Mouse (Mus musculus): ENCODE data around the gene Fut2. TPM values are rescaled to one million over a fixed set of nuclear protein-coding genes. Genes with fewer than 3 reads are reported as not detected.
A peak's percentile ranks its signal among the peaks of the same experiment; 100 is the strongest.
"Not testable (repeated sequence)": the region's sequence is repeated elsewhere in the genome, so short reads cannot be mapped to it uniquely, and the experiment has no call there.

Fut2 gene
- total RNA-seq, 2 experiments from 2014 or later, result 0.28 to 2.0 TPM

GRCm38 (mm10) chr7:45679966-45680621 is 13.9 kb upstream of the Fut2 start:
- peak; percentile 53 to 57 for DNase-seq
- intact Hi-C loops (cut with DNase I), result loop anchor here (5.0 kb wide), 1 partner anchor 123 kb away; no protein-coding TSS in a partner anchor

DNA sequence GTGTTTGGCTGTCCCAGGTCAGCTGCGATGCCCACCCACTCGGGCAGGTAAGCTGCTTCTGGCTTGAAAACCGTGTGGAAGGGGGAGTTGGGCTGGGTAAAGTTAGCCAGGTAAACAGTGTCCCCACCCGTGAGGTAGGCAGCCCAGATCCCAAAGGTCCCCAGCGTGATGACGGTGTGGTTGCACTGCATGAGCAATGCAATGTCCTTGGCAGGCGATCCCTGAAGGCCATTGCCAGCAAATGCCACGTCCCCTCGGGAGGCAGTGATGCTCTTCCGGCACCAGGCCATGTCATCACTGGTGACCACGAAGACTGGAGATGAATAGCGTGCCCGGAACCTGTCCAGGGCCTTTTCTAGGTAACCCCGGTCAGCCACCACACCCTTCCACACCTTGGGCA is 12.3 kb upstream of the Fut2 start:
- no peak for DNase-seq
- intact Hi-C loops (cut with DNase I), result no loop called here

DNA sequence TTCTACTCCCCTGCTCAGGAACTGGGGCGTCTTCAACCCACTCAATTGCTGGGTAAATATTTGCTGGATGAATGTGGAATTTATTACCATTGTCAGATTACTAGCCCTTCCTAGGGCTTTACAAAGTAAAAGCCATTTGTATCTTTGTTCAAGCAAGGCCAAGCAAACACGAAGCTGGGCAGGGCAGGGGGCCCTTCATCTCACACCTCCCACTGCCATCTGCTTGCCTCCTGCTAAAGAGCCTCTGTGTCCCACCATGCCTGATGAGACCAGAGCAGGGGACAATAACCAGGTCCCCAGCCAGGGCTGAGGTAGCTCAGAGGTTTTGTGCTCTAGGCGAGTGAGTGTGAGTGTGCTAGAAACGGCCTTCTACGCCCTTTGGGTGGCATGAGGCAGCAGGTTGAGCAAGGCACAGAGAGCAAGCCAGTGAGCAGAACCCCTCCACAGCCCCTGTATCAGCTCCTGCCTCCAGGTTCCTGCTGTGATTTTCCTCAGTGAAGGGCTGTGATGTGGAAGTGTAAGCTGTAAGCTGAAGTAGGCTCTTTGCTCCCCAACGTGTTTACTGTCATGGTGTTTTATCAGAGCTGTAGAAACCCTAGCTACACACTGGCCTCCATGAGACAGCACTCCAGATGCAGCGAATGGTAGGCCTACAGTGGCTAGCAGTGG is 11.6 kb upstream of the Fut2 start:
- intact Hi-C loops (cut with DNase I), result no loop called here
- no peak for DNase-seq

GRCm38 (mm10) chr7:45668921-45669320 is 2.7 kb upstream of the Fut2 start:
- intact Hi-C loops (cut with DNase I), result no loop called here
- no peak for DNase-seq

DNA sequence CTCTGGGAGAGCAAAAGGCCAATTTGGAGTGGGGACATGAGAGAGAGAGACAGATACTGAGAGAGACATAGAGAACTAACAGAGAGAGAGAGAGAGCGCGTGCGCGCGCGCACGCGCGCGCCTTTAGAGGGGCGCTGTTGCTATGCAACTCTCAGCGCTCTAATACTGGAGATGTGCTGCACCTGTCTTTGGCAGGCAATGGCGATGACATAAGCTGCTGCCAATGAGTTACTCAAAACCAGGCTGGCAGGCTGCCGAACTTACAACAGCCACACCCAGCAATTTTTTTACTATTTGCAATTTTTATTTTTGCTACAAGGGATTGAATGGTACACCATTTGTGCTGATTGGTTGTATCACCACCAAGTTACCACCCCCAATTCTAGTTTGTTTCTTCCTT is 1.6 kb upstream of the Fut2 start:
- DNase-seq, result no peak
- intact Hi-C loops (cut with DNase I), result no loop called here

GRCm38 (mm10) chr7:45665303-45666138 is 673 bp downstream of the Fut2 start:
- intact Hi-C loops (cut with DNase I), result no loop called here
- no peak for DNase-seq

- DNase-seq; intact Hi-C loops (cut with DNase I): not testable (repeated sequence)
Observed at GRCm38 (mm10) chr7:45661702-45662101, 4.5 kb downstream of the Fut2 start.

DNA sequence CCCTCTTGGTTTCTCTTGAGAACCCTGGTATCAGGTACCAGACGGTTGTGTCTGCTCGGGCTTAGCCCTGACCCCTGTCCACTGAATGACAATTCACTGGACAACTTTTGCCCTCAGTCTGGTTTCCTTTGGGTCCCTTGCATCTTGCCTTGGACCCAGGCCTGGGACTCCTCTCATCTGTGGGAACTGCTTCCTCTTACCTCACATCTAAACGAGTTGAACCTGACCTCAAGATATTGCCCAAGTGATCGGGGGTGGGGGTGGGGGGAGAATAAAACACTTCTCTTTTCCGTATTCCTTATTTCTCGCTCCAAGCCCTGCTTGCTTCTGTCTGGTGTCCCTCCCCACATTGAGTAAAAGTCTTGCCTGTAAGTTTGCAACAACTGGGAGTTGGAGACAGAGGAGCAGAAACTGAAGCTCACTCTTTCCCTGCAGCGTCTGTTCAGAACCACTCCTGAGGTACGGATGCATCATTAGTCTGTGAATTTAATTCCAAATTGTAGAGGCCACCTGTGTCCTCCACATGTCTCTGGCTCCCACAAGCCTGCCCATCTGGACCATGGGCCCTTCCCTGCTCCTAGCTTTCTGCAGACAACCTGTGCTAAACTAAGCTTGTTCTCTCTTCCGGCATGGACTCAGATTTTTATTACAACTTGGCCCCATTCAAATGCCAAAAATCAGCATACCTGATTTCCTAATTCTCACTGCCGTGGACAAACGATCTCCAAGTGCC is 5.3 kb downstream of the Fut2 start:
- intact Hi-C loops (cut with DNase I), result no loop called here
- DNase-seq, result no peak

GRCm38 (mm10) chr7:45654424-45655047 is 11.7 kb downstream of the Fut2 start:
- no peak for DNase-seq
- intact Hi-C loops (cut with DNase I), result loop anchor here (2.0 kb wide), 1 partner anchor 20 kb away; no protein-coding TSS in a partner anchor

DNA sequence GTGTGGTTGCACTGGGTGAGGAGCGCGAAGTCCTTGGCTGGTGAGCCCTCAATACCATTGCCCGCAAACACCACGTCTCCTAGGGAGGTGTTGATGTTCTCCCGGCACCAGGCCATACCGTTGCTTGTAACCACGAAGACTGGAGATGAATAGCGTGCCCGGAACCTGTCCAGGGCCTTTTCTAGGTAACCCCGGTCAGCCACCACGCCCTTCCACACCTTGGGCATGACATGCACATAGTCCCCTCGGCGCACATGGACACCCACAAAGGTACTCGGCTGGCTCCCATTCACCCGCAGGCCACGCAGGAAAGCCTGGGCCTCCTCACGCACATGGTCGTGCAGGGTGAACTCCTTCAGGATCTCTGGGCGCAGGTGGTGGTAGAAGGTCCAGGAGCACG is 15.7 kb downstream of the Fut2 start:
- intact Hi-C loops (cut with DNase I); DNase-seq: not testable (repeated sequence)

GRCm38 (mm10) chr7:45649351-45649750 is 16.8 kb downstream of the Fut2 start:
- peak in 1 of 2 experiments; percentile 43 for DNase-seq
- intact Hi-C loops (cut with DNase I), result no loop called here

GRCm38 (mm10) chr7:45646671-45647070 is 19.5 kb downstream of the Fut2 start:
- intact Hi-C loops (cut with DNase I), result no loop called here
- no peak for DNase-seq

DNA sequence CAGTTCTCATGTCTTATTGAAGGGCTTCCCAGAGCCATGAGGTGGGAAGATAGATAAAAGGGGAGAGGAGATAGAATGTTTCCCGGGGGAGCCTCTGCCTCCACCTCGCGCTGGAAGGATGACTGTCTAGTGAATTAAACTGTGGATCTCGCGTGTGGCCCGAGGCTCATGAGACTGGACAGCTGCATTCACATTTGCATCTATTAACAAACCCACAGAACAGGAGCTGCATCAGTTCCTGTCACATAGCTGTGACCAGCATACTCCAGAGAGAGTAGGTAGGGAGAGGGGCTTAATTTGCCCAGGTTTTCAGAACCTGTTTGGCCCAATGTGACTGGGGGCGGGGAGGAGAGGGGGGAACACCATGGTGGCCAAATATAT is 20.6 kb downstream of the Fut2 start:
- DNase-seq, result no peak
- intact Hi-C loops (cut with DNase I), result no loop called here

- intact Hi-C loops (cut with DNase I), result no loop called here
- no peak for DNase-seq
Observed at GRCm38 (mm10) chr7:45644872-45645590, 21.2 kb downstream of the Fut2 start.

GRCm38 (mm10) chr7:45644183-45644582 is 22.0 kb downstream of the Fut2 start:
- intact Hi-C loops (cut with DNase I), result no loop called here
- DNase-seq, result peak in 1 of 2 experiments; percentile 31

DNA sequence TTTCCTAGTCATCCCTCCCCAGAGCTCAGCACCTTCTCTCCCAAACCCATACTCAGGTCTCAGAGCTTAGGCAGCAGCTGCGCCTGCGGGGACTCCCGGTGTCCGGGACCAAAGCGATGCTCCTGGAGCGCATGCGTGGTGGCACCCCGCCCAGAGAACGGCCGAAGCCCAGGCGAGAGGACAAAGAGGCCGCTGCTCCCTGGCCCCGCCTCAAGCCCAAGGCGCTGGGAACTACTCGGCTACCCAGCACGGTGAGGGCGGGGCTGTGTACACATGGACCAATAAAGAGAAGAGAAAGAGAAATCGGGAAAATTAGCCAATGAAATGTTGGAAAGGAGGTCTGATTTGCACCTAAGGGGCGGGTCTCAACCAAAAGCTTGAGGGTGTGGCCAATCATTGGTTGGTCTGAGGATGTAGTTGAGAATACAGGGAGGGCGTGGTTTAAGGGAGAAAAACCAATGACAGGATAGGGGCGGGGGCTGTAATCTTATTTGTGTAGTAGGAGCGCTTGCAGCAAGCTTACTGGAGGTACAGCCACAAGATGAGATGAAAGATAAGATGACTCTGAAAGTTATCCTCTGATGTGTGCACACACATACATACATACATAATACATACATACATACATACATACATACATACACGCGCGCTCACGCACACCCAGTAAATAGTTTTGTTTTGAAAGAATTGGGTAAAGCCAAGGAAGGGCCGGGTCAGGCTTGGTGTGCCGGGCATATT is 22.6 kb downstream of the Fut2 start:
- DNase-seq, result peak; percentile 83 to 87
- intact Hi-C loops (cut with DNase I), result loop anchor here (2.0 kb wide), 1 partner anchor 39 kb away; no protein-coding TSS in a partner anchor

- intact Hi-C loops (cut with DNase I), result loop anchor here (2.0 kb wide), 1 partner anchor 40 kb away; no protein-coding TSS in a partner anchor
- DNase-seq, result no peak
Observed at GRCm38 (mm10) chr7:45642503-45643255, 23.5 kb downstream of the Fut2 start.

- intact Hi-C loops (cut with DNase I), result loop anchor here (2.0 kb wide), 1 partner anchor 41 kb away; no protein-coding TSS in a partner anchor
- peak in 1 of 2 experiments; percentile 30 for DNase-seq
Observed at GRCm38 (mm10) chr7:45642083-45642482, 24.1 kb downstream of the Fut2 start.
